Mouse (Mus musculus) limb, embryonic 14.5 days (tissue): ENCODE data around the gene Slc25a19. TPM values are rescaled to one million over a fixed set of nuclear protein-coding genes. Genes with fewer than 3 reads are reported as not detected.

ENCODE experiments used
- ATAC-seq: fragments of 200-750 bp; cut with Nextera tagmentation; 2 replicates; pipeline ENCODE4 v1.8.0; 2017; ENCODE audit warnings: low read depth, moderate number of reproducible peaks, moderate TSS enrichment; ENCODE audit not compliant: low FRiP score
- DNase-seq: peaks from one replicate; pipeline ENCODE4 v3.0.0-alpha.2; 2015; ENCODE audit warnings: low spot score
- H3K27ac ChIP-seq: fragments of 300-500 bp; sonication (generic); replicated peaks from 2 replicates; pipeline ENCODE4 v1.5.1; 2014; ENCODE audit warnings: low read depth, mild to moderate bottlenecking, low read length, moderate library complexity, mixed read lengths
- H3K27me3 ChIP-seq: fragments of 300-500 bp; sonication (generic); 2 replicates; pipeline ENCODE4 v1.6.1; 2014; ENCODE audit warnings: low read length, mixed read lengths; ENCODE audit not compliant: control insufficient read depth, insufficient read depth
- H3K36me3 ChIP-seq: fragments of 300-500 bp; sonication (generic); 2 replicates; pipeline ENCODE4 v1.6.1; 2014; ENCODE audit warnings: mild to moderate bottlenecking, low read length, moderate library complexity, mixed read lengths; ENCODE audit not compliant: control insufficient read depth, insufficient read depth
- H3K4me1 ChIP-seq: fragments of 300-500 bp; sonication (generic); 2 replicates; pipeline ENCODE4 v1.6.1; 2014; ENCODE audit warnings: antibody characterized with exemption, low read length, mixed read lengths; ENCODE audit not compliant: control insufficient read depth, insufficient read depth
- H3K4me2 ChIP-seq: fragments of 300-500 bp; sonication (generic); replicated peaks from 2 replicates; pipeline ENCODE4 v1.6.1; 2014; ENCODE audit warnings: low read depth, mild to moderate bottlenecking, low read length, moderate library complexity; ENCODE audit not compliant: severe bottlenecking
- H3K4me3 ChIP-seq: fragments of 300-500 bp; sonication (generic); replicated peaks from 2 replicates; pipeline ENCODE4 v1.5.1; 2014; ENCODE audit warnings: low read length
- H3K9ac ChIP-seq: fragments of 300-500 bp; sonication (generic); 2 replicates; pipeline ENCODE4 v1.6.1; 2014; ENCODE audit warnings: mild to moderate bottlenecking, low read depth, low read length, moderate library complexity; ENCODE audit not compliant: severe bottlenecking
- H3K9me3 ChIP-seq: fragments of 300-500 bp; sonication (generic); 2 replicates; pipeline ENCODE4 v1.6.1; 2016; ENCODE audit warnings: low read length; ENCODE audit not compliant: control insufficient read depth
- POLR2A ChIP-seq: fragments of 200-500 bp; IDR thresholded peaks from 2 replicates; pipeline ENCODE4 v1.8.0; 2012; ENCODE audit warnings: inconsistent platforms, mild to moderate bottlenecking, moderate library complexity, borderline replicate concordance; ENCODE audit not compliant: insufficient read depth, insufficient read length; ENCODE audit errors: extremely low read depth
- WGBS: fragments of 180-500 bp; shearing (Covaris S2); extraction: QIAGEN DNeasy Blood & Tissue Kit; methylation state at CpG from one replicate; pipeline ENCODE4 v1.1.7; 2014; 5-methylcytosine and 5-hydroxymethylcytosine counted together
- polyA plus RNA-seq, 2 experiments: library from polyadenylated mRNA; depleted of rRNA in 1 of 2; stranded (reverse) in 1 of 2; unstranded in 1 of 2; fragments of >200 nt; fragmentation: Nextera tagmentation in 1 of 2; extraction: Ambion mirVana in 1 of 2; gene quantifications; 2 replicates each; pipeline versions ENCODE4 v1.2.1 to v1.2.3; 2012 to 2014

Slc25a19 gene
- polyA plus RNA-seq, 2 experiments: 20.9 to 30.7 TPM

GRCm38 (mm10) chr11:115564961-115565360, 63.1 kb downstream of the Slc25a19 start:
- H3K9me3 ChIP-seq: no peaks in the 10 kb centered on the region
- peak overlapping the region; percentile 72 for H3K4me2 ChIP-seq
- H3K27ac ChIP-seq: no peak overlapping the region
- no peak for DNase-seq
- peak overlapping the region; percentile 60 for H3K9ac ChIP-seq
- peaks cover 8% of the 10 kb centered on the region for H3K4me1 ChIP-seq
- peaks cover 37% of the 10 kb centered on the region for H3K36me3 ChIP-seq
- no peak for TF ChIP-seq POLR2A
- H3K4me3 ChIP-seq: peak overlapping the region; percentile 57
- 18% methylated on average over 7 of the region's 7 CpGs for WGBS
- no peak for ATAC-seq
- no peaks in the 10 kb centered on the region for H3K27me3 ChIP-seq

Other genes with a start within 250 kb of the Slc25a19 start
- 18.8 and 23.9 TPM in 2 replicates for gene Cdr2l, start 246.4 kb downstream of the Slc25a19 start, polyA plus RNA-seq (2012; rRNA removed)
- gene Cdr2l, start 246.4 kb downstream of the Slc25a19 start, polyA plus RNA-seq (2014; fragmentation: Nextera tagmentation; extraction: Ambion mirVana): 10.9 and 11.1 TPM in 2 replicates
- 76.7 and 92.2 TPM in 2 replicates for gene Mrpl58, start 224.5 kb downstream of the Slc25a19 start, polyA plus RNA-seq (2012; rRNA removed)
- 169 and 181 TPM in 2 replicates for gene Mrpl58, start 224.5 kb downstream of the Slc25a19 start, polyA plus RNA-seq (2014; fragmentation: Nextera tagmentation; extraction: Ambion mirVana)
- 294 and 427 TPM in 2 replicates for gene Atp5h, start 208.3 kb downstream of the Slc25a19 start, polyA plus RNA-seq (2012; rRNA removed)
- gene Atp5h, start 208.3 kb downstream of the Slc25a19 start, polyA plus RNA-seq (2014; fragmentation: Nextera tagmentation; extraction: Ambion mirVana): 870 and 933 TPM in 2 replicates
- gene Kctd2, start 208.2 kb downstream of the Slc25a19 start, polyA plus RNA-seq (2012; rRNA removed): 30.0 and 30.5 TPM in 2 replicates
- gene Kctd2, start 208.2 kb downstream of the Slc25a19 start, polyA plus RNA-seq (2014; fragmentation: Nextera tagmentation; extraction: Ambion mirVana): 26.3 and 27.8 TPM in 2 replicates
- not detected in 2 replicates for gene Trim80, start 187.8 kb downstream of the Slc25a19 start, polyA plus RNA-seq (2012; rRNA removed)
- 0.15 TPM in 1 of 2 replicates, not detected in the other for gene Trim80, start 187.8 kb downstream of the Slc25a19 start, polyA plus RNA-seq (2014; fragmentation: Nextera tagmentation; extraction: Ambion mirVana)
- 0.04 and 0.08 TPM in 2 replicates for gene Slc16a5, start 165.8 kb downstream of the Slc25a19 start, polyA plus RNA-seq (2012; rRNA removed)
- gene Slc16a5, start 165.8 kb downstream of the Slc25a19 start, polyA plus RNA-seq (2014; fragmentation: Nextera tagmentation; extraction: Ambion mirVana): not detected in 2 replicates
- gene Armc7, start 152.6 kb downstream of the Slc25a19 start, polyA plus RNA-seq (2012; rRNA removed): 7.5 and 9.7 TPM in 2 replicates
- gene Armc7, start 152.6 kb downstream of the Slc25a19 start, polyA plus RNA-seq (2014; fragmentation: Nextera tagmentation; extraction: Ambion mirVana): 8.4 and 8.5 TPM in 2 replicates
- 51.8 and 55.4 TPM in 2 replicates for gene Nt5c, start 136.4 kb downstream of the Slc25a19 start, polyA plus RNA-seq (2012; rRNA removed)
- gene Nt5c, start 136.4 kb downstream of the Slc25a19 start, polyA plus RNA-seq (2014; fragmentation: Nextera tagmentation; extraction: Ambion mirVana): 70.6 and 76.6 TPM in 2 replicates
- gene Jpt1, start 113.9 kb downstream of the Slc25a19 start, polyA plus RNA-seq (2012; rRNA removed): 411 and 458 TPM in 2 replicates
- gene Jpt1, start 113.9 kb downstream of the Slc25a19 start, polyA plus RNA-seq (2014; fragmentation: Nextera tagmentation; extraction: Ambion mirVana): 541 and 547 TPM in 2 replicates
- gene Sumo2, start 92.0 kb downstream of the Slc25a19 start, polyA plus RNA-seq (2012; rRNA removed): 543 and 563 TPM in 2 replicates
- gene Sumo2, start 92.0 kb downstream of the Slc25a19 start, polyA plus RNA-seq (2014; fragmentation: Nextera tagmentation; extraction: Ambion mirVana): 942 and 968 TPM in 2 replicates
- 184 and 187 TPM in 2 replicates for gene Nup85, start 63.9 kb downstream of the Slc25a19 start, polyA plus RNA-seq (2012; rRNA removed)
- gene Nup85, start 63.9 kb downstream of the Slc25a19 start, polyA plus RNA-seq (2014; fragmentation: Nextera tagmentation; extraction: Ambion mirVana): 144 and 148 TPM in 2 replicates
- gene Mrps7, start 24.4 kb downstream of the Slc25a19 start, polyA plus RNA-seq (2012; rRNA removed): 40.2 and 47.4 TPM in 2 replicates
- 86.6 and 89.0 TPM in 2 replicates for gene Mrps7, start 24.4 kb downstream of the Slc25a19 start, polyA plus RNA-seq (2014; fragmentation: Nextera tagmentation; extraction: Ambion mirVana)
- 39.5 and 48.2 TPM in 2 replicates for gene Gga3, start 24.2 kb downstream of the Slc25a19 start, polyA plus RNA-seq (2012; rRNA removed)
- gene Gga3, start 24.2 kb downstream of the Slc25a19 start, polyA plus RNA-seq (2014; fragmentation: Nextera tagmentation; extraction: Ambion mirVana): 17.7 and 19.1 TPM in 2 replicates
- 34.2 and 36.1 TPM in 2 replicates for gene Mif4gd, start 15.3 kb downstream of the Slc25a19 start, polyA plus RNA-seq (2012; rRNA removed)
- 23.1 and 23.5 TPM in 2 replicates for gene Mif4gd, start 15.3 kb downstream of the Slc25a19 start, polyA plus RNA-seq (2014; fragmentation: Nextera tagmentation; extraction: Ambion mirVana)
- 61.5 and 62.7 TPM in 2 replicates for gene Grb2, start 80.3 kb upstream of the Slc25a19 start, polyA plus RNA-seq (2012; rRNA removed)
- gene Grb2, start 80.3 kb upstream of the Slc25a19 start, polyA plus RNA-seq (2014; fragmentation: Nextera tagmentation; extraction: Ambion mirVana): 53.8 and 58.0 TPM in 2 replicates
- 46.8 and 68.8 TPM in 2 replicates for gene Tmem94, start 137.1 kb upstream of the Slc25a19 start, polyA plus RNA-seq (2012; rRNA removed)
- gene Tmem94, start 137.1 kb upstream of the Slc25a19 start, polyA plus RNA-seq (2014; fragmentation: Nextera tagmentation; extraction: Ambion mirVana): 17.9 and 18.8 TPM in 2 replicates
- 34.6 and 44.7 TPM in 2 replicates for gene Caskin2, start 185.3 kb upstream of the Slc25a19 start, polyA plus RNA-seq (2012; rRNA removed)
- 17.3 and 21.2 TPM in 2 replicates for gene Caskin2, start 185.3 kb upstream of the Slc25a19 start, polyA plus RNA-seq (2014; fragmentation: Nextera tagmentation; extraction: Ambion mirVana)
- gene Tsen54, start 186.4 kb upstream of the Slc25a19 start, polyA plus RNA-seq (2012; rRNA removed): 32.6 and 40.0 TPM in 2 replicates
- 28.1 and 30.2 TPM in 2 replicates for gene Tsen54, start 186.4 kb upstream of the Slc25a19 start, polyA plus RNA-seq (2014; fragmentation: Nextera tagmentation; extraction: Ambion mirVana)
- 11.2 and 12.6 TPM in 2 replicates for gene Llgl2, start 195.8 kb upstream of the Slc25a19 start, polyA plus RNA-seq (2012; rRNA removed)
- 12.3 and 13.3 TPM in 2 replicates for gene Llgl2, start 195.8 kb upstream of the Slc25a19 start, polyA plus RNA-seq (2014; fragmentation: Nextera tagmentation; extraction: Ambion mirVana)
- 0.55 and 1.3 TPM in 2 replicates for gene Myo15b, start 230.1 kb upstream of the Slc25a19 start, polyA plus RNA-seq (2012; rRNA removed)
- 0.54 and 0.56 TPM in 2 replicates for gene Myo15b, start 230.1 kb upstream of the Slc25a19 start, polyA plus RNA-seq (2014; fragmentation: Nextera tagmentation; extraction: Ambion mirVana)